Mouse (Mus musculus) adrenal gland, postnatal 10 days (tissue): ENCODE measurements around the gene Pld1. TPM values are rescaled to one million over a fixed set of nuclear protein-coding genes. Genes with fewer than 3 reads are reported as not detected.

Source experiments
- DNase-seq: peaks from one replicate; pipeline ENCODE4 v3.0.0; 2021; ENCODE audit warnings: mixed read lengths
- long read RNA-seq, 2 experiments: library from polyadenylated mRNA; stranded (forward); transcript quantifications; one replicate each; pipeline ENCODE4 v2.0.0; 2021
- total RNA-seq, 2 experiments: library from RNA; stranded (reverse); gene quantifications; 2 replicates each; pipeline ENCODE4 v1.2.3; 2021

The Pld1 gene
- total RNA-seq: 10 to 100 TPM; 11.7 to 12.6 TPM
- long read RNA-seq, experiment 1: 0 reads
- long read RNA-seq, experiment 2: 0 reads

DNA sequence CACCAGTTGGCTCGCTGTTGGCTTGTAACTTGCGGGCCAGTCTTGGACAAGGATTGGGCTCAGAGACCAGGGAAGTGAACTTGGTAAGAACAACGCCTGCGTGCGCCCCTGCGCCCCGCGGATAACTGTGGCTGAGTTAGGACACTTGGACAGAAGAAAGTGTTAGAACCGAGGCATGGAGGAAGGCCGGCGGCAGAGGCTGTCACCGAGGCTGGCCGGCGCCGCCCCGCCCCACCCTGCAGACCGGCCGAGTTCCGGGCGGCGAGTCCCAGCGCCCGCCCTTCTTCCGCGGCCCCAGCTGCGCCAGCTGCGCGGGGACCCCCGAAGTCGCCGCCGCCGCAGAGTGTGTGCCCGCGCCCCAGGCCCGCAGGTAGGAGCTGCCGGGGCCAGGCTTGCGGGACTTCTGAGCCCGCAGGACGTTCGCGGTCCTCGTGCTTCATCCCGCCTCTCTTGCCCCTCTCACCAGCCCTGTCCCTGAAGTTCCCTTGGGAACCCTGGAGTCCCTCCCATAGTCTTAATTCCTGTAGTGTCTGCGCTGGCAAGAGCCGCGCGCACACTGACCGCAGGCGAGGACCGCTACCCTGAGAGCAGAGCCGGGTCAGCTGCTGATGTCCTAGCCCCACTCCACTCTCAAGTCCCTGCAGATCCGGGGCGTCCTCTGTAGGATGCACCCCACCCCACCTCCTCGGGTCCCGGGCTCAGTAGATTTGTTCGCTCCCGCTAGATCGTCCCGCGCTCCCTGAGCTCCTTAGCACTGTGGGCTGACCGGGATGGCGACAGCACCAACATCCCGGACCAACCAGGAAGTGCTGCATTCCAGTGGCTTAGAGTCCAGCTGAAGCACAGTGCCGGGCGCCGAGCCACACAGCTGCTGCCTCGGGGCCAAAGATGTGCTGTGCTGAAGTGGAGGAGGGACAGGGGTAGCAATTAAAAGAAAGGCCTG is at the start of gene Pld1:
Gene Pld1 (plus strand): TSS at position 315 of the 943 bp plus-strand sequence.
- DNase-seq: peak; percentile 84

DNA sequence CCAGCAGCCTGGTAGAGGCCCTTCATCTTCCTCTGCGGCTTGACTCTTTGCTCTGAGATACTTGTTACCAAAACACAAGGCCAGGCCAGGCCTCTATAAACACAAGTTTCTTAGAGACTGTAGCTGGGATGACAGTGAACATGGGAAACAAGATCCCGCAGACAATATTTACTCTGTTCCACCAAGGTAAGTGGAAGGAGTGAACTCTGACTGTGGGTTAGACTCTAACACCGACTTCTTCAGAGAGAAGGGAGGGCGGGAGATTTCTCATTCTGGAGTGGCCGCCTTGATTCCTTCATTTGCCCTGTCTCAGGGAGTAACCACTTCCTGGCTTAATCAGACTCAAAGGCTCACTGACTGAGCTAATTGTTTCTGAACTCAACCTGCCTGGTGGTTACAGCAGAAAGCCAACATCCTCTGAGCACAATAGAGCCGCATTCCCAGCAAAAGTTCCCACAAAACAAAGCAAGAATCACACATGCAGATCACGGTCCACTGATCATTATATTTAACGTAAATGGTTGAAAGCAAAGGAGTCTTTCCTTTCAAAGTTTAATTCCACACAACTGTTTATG is 42.1 kb upstream of the Pld1 start, which contains the start of gene Tmem212:
Gene Tmem212 (minus strand): TSS at position 51 of the 575 bp plus-strand sequence.
- DNase-seq: no peak

DNA sequence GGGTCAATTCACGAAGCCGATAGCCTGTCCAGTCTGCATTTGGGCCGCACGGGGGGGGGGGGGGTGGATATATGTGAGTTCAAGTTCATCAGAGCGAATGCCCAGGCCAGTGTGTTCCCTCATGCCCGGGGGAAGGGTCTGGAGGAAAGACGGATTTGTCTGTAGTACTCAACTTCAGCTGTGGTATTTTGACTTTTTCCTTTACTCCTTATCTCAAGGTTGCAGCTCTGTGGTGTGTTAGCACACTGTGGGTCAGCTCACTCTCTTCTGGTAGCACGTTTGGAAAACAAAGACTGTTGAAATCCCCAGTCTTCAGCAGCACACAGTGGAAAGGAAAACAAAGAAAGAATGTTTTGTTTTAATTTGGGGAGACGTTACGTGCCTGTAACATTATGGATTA is 40.3 kb upstream of the Pld1 start:
- DNase-seq: no peak

DNA sequence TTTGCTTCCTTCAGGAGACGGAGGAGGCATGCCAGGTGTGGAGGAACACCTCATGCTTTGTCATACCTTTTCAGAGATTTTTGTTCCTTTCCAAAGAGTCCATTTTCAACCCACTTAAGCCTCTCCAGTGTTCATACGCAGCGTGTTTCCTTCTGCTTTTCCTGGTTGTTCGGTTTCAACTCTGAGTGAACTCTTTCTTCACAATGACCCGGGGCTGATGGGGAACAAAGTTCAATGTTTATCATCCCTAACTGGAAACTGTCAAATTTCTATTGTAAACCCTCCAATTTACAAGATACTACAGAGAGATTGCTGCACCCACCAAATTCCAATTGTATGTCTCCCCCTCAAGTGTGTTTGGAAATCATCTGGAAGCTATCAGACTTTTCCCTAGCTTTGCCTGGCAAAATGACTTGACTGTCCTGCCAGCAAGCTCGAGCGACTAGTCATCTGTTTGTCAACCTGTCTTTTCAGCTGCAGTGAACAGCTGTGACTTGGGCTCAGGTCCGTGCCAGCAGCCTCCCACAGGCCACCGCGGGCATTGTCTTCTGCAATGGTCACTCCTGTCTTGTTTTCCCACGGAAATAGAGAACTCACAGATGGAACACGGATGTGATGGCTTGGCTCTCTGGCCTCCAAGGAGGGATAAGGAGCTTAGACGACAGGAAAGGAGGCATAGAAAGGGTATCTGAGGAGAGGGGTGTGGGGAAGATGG is 39.3 kb upstream of the Pld1 start:
- peak; percentile 32 for DNase-seq

DNA sequence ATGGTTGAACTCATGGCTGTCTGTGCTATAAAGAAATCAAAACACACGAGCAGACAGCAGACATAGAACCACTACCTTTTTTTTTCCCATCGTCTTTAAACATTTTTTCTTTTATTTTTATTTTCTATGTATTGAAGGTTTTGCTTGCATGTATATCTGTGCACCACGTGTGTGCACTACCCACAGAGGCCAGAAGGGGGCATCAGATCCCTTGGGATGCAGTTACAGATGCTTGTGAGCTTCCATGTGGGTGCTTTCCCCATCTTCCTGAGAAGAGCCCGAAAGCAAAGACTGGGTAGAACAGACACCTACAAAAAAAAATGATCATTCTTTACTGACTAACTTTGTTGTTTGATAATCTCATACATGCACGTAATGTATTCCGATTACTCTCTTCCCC is 36.6 kb upstream of the Pld1 start:
- DNase-seq: no peak

DNA sequence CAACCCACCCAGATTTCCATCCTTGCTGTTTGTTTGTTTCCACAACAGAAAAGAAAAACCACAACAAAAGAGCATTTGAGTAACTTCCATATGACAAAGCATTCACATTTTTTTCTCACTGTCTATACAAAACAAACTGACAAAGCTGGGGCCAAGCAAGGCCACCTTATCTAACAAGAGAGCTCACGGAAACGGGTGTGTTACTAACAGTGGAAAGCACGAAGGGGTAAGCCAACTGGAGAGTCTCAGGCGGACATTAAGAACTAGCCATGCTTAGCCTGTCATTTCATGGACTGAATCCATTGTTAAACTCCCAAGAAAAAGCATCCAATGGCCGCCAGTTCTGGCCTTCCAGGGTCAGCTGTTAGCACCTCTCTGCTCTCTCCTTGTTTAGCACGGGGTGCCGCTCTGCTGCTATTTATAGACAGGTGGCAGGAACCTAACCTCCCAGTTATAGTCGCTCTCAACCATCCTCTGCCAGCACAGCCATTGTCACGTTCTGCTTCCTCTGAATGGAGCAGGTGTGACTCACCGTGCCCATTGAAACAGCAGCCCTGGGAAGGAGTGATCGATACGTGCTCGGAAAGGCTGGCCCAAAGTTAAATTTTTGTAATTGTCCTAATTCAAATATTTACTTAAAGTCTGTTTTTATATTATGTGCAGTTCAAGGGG is 33.7 kb upstream of the Pld1 start:
- DNase-seq: no peak

DNA sequence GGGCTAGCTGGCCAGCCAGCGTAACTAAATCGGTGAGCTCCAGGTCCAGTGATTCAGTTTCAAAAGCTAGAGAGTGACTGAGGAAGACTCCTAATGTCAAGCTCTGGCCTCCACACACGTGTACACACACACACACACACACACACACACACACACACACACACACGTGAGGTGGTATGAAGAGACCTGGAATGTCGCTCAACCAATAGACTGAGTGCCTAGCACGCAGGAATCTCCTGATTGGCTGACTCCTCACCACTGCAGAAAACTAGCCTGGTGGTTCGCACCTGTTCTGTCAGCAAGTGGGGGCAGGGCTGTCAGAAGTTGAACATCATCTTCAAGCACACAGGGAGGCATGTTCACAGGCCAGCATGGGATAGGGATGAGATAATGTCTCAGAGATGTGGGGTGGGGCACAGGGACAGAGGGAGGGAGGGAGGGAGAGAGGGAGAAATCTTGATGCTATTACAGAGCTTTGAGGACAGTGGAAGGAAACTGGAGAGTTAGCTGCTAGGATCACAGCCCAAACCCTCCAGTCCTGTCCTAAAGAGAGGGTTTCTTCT is 31.8 kb upstream of the Pld1 start:
- DNase-seq: no peak

- no peak for DNase-seq
Observed at GRCm38 (mm10) chr3:27907301-27907700, 31.2 kb upstream of the Pld1 start.

- no peak for DNase-seq
Observed at GRCm38 (mm10) chr3:27908316-27908715, 30.2 kb upstream of the Pld1 start.

- no peak for DNase-seq
Observed at GRCm38 (mm10) chr3:27909016-27909415, 29.5 kb upstream of the Pld1 start.

- DNase-seq: no peak
Observed at GRCm38 (mm10) chr3:27918656-27919436, 19.6 kb upstream of the Pld1 start.

- no peak for DNase-seq
Observed at GRCm38 (mm10) chr3:27921268-27922020, 17.1 kb upstream of the Pld1 start.

GRCm38 (mm10) chr3:27924037-27924436 is 14.5 kb upstream of the Pld1 start:
- no peak for DNase-seq

DNA sequence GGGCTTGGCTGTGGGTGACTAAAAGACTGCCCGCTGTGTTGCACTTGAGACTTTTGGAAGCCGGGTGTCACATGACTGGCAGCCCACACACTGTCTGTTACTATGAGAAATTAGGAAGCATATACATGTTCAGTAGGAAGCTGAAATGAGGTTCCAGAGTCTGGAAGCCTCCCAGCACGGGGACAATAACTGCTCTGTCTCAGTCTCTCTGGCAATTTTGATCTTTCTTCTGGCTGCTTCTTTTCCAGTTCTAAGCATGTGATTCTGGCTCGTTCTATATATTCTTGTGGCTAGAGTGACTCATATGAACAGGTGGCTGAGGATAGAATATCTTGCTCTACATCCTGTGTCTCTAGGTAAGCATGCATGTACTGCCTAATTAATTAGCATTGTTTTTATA is 9.3 kb upstream of the Pld1 start:
- no peak for DNase-seq

DNA sequence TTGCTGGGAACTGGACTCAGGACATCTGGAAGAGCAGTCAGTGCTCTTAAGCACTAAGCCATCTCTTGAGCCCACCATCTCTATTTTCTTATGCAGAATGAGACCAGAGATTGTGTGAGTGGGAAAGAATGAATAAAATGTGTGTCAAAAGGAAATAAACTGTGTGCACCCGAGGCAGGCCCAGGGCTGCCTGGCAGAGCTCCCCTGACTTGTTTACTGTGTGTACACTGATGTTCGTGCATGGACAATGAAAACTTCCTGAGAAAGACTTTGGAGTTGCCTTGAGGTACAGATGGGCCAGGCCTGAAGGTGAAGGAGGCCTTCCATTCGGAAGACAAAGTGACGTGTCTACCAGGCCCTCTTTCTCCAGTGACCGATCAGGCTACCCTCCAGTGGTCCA is 6.1 kb upstream of the Pld1 start:
- no peak for DNase-seq

GRCm38 (mm10) chr3:27935644-27936043 is 2.9 kb upstream of the Pld1 start:
- no peak for DNase-seq

DNA sequence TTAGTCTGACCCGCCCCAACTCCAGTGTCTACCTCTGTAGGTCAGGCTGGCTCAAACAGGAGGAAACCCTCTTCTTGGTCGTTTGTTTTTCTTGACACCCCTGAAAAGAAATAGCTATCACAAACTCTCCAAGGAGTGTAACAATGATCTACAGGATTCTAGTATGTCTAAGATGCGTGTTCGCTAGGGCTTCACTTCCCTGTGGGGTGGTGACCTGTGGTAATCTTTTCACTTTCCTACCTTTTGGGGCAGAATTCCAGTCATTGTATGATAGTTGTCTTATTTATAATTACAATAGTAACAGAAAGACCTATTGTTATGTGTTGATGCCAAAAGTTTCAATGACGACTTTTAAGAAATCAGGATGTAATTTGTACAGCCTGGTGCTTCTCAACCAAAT is 1.8 kb upstream of the Pld1 start:
- no peak for DNase-seq

GRCm38 (mm10) chr3:27937144-27938110 is 1.1 kb upstream of the Pld1 start:
- DNase-seq: no peak

DNA sequence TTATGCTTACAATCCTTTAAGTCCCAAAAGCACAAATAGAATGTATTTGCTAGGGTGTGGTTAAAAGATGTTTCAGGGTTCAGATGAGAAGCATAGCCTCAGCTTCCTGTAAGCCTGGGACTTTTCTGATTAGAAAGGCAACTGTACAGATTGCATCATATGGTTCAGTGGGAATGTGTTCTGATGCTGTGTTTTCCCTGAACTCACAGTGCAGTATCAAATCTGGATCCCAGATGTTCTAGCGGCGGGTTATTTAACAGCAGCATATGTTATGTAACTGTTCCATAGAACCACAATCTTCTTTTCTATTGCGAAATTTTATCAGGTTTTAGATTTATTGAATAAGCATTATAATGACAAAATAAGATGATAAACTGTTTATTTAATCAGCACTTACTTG is 3.1 kb downstream of the Pld1 start:
- DNase-seq: no peak
